Mouse (Mus musculus): ENCODE measurements around the gene Pard3b.

GRCm38 (mm10) chr1:62328808-62329207, 690.2 kb downstream of the Pard3b start:
- TF ChIP-seq POLR2A (IDR thresholded peaks at IDR 0.05; ENCODE audit: insufficient read depth, low read depth, low read length) (no peak), CTCF (IDR thresholded peaks at IDR 0.05; ENCODE audit: insufficient read depth, low read depth, low read length) (no peak)
